Mouse (Mus musculus): ENCODE data around the gene Fgfr2. TPM values are rescaled to one million over a fixed set of nuclear protein-coding genes. Genes with fewer than 3 reads are reported as not detected.

Fgfr2 gene
- total and polyA plus RNA-seq, 2 experiments from 2014 or later: 12.1 to 32.6 TPM

- Histone ChIP-seq H3K27me3 (ENCODE audit: insufficient read depth, low read length) (no peaks in the 10 kb centered on the region), H3K9me3 (ENCODE audit: low read length) (no peaks in the 10 kb centered on the region), H3K4me3 (ENCODE audit: low read depth, low read length) (peak overlapping the region; percentile 62), H3K36me3 (ENCODE audit: insufficient read depth, low read length) (no peaks in the 10 kb centered on the region), H3K4me2 (ENCODE audit: low read depth, low read length, poor library complexity, severe bottlenecking) (peak overlapping the region; percentile 73), H3K4me1 (ENCODE audit: insufficient read depth, low read length) (no peaks in the 10 kb centered on the region), H3K27ac (ENCODE audit: low read depth, low read length) (peak overlapping the region; percentile 75), H3K9ac (replicated peaks; ENCODE audit: low read length, poor library complexity, severe bottlenecking) (peak overlapping the region; percentile 72)
- 4% methylated on average over 9 of the region's 9 CpGs for WGBS
- DNase-seq (ENCODE audit: low spot score) (no peak), ATAC-seq (ENCODE audit: low FRiP score) (peak; percentile 54; the same call in 1 of the 2 replicates)
- no peak for TF ChIP-seq CTCF (IDR thresholded peaks at IDR 0.05)
These were observed 1751.7 kb downstream of the Fgfr2 start for GRCm38 (mm10) chr7:131371470-131371860.

GRCm38 (mm10) chr7:131370648-131371469, 1752.3 kb downstream of the Fgfr2 start, which contains the start of gene Pstk:
TSS of gene Pstk (plus strand) at chr7:131371141.
- H3K9me3 ChIP-seq (ENCODE audit: low read length): no peaks in the 10 kb centered on the region
- peak within 1 kb of the TSS; percentile 72 for H3K9ac ChIP-seq (replicated peaks; ENCODE audit: low read length, poor library complexity, severe bottlenecking)
- H3K4me3 ChIP-seq (ENCODE audit: low read depth, low read length): peak within 1 kb of the TSS; percentile 62
- DNase-seq (ENCODE audit: low spot score): peak; percentile 92
- no peaks in the 10 kb centered on the region for H3K4me1 ChIP-seq (ENCODE audit: insufficient read depth, low read length)
- H3K36me3 ChIP-seq (ENCODE audit: insufficient read depth, low read length): no peaks in the 10 kb centered on the region
- ATAC-seq (ENCODE audit: low FRiP score): peak; percentile 92
- H3K4me2 ChIP-seq (ENCODE audit: low read depth, low read length, poor library complexity, severe bottlenecking): peak within 1 kb of the TSS; percentile 73
- 5% methylated on average over 47 of the region's 47 CpGs for WGBS
- H3K27me3 ChIP-seq (ENCODE audit: insufficient read depth, low read length): no peaks in the 10 kb centered on the region
- peak within 1 kb of the TSS; percentile 75 for H3K27ac ChIP-seq (ENCODE audit: low read depth, low read length)
- TF ChIP-seq CTCF (IDR thresholded peaks at IDR 0.05): peak; percentile 87

DNA sequence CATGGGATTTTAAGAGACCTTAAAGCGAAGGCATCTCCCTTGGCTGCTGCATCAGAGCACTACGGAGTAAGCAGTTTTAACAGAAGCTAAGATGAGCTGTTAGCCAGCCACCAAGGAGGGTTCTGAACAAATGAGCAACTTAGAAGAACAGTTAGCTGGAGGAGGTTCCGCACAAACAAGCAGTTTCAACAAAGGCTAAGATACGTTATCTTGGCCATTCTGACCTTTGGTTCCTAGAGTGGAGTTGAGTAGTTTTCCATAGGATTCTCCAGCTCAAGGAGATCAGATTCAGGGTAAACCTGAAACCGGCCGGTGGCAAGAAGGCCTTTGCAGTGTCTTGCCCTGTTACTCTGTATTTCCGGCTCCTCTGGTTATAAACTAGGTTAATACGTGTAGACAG, 1759.0 kb downstream of the Fgfr2 start:
- no peaks in the 10 kb centered on the region for H3K36me3 ChIP-seq (ENCODE audit: insufficient read depth, low read length)
- no peak for TF ChIP-seq CTCF (IDR thresholded peaks at IDR 0.05)
- H3K9me3 ChIP-seq (ENCODE audit: low read length): no peaks in the 10 kb centered on the region
- no peak overlapping the region for H3K4me2 ChIP-seq (ENCODE audit: low read depth, low read length, poor library complexity, severe bottlenecking)
- ATAC-seq (ENCODE audit: low FRiP score): no peak
- DNase-seq (ENCODE audit: low spot score): no peak
- H3K9ac ChIP-seq (replicated peaks; ENCODE audit: low read length, poor library complexity, severe bottlenecking): no peak overlapping the region
- no peaks in the 10 kb centered on the region for H3K27me3 ChIP-seq (ENCODE audit: insufficient read depth, low read length)
- H3K4me3 ChIP-seq (ENCODE audit: low read depth, low read length): no peak overlapping the region
- H3K4me1 ChIP-seq (ENCODE audit: insufficient read depth, low read length): no peaks in the 10 kb centered on the region
- 95% methylated on average over 8 of the region's 8 CpGs for WGBS
- H3K27ac ChIP-seq (ENCODE audit: low read depth, low read length): no peak overlapping the region

GRCm38 (mm10) chr7:131362615-131363300, 1760.4 kb downstream of the Fgfr2 start, which contains the start of gene 2310057M21Rik:
TSS of gene 2310057M21Rik (minus strand) at chr7:131362759.
- H3K4me2 ChIP-seq (ENCODE audit: low read depth, low read length, poor library complexity, severe bottlenecking): peak within 1 kb of the TSS; percentile 86
- peak; percentile 99 for ATAC-seq (ENCODE audit: low FRiP score)
- DNase-seq (ENCODE audit: low spot score): peak; percentile 99
- H3K27me3 ChIP-seq (ENCODE audit: insufficient read depth, low read length): no peaks in the 10 kb centered on the region
- H3K9me3 ChIP-seq (ENCODE audit: low read length): no peaks in the 10 kb centered on the region
- no peaks in the 10 kb centered on the region for H3K4me1 ChIP-seq (ENCODE audit: insufficient read depth, low read length)
- no peaks in the 10 kb centered on the region for H3K36me3 ChIP-seq (ENCODE audit: insufficient read depth, low read length)
- peak within 1 kb of the TSS; percentile 77 for H3K27ac ChIP-seq (ENCODE audit: low read depth, low read length)
- H3K4me3 ChIP-seq (ENCODE audit: low read depth, low read length): peak within 1 kb of the TSS; percentile 94
- whole genome bisulfite sequencing: under 1% methylated on average over 55 of the region's 55 CpGs
- TF ChIP-seq CTCF (IDR thresholded peaks at IDR 0.05): 0 out of 2 replicates have a peak, but pooled peaks have one; percentile 1
- peak within 1 kb of the TSS; percentile 90 for H3K9ac ChIP-seq (replicated peaks; ENCODE audit: low read length, poor library complexity, severe bottlenecking)

DNA sequence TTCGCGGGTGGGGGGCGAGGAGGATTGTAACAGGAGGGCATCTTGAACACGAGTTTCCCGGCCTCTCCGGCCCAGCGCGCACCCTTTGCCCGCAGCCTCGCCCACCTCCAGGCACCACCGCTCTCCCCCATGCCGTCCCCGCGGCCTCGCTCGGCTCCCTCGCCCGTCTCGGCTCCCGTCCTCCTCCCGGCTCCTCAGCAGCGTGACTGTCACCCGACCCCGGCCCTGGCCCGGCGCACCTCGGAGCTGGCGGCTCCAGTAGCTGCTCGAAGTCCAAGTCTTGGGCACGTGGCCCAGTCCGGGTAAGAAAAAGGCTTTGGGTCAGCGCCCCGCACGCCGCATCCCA, 1760.9 kb downstream of the Fgfr2 start:
- no peaks in the 10 kb centered on the region for H3K4me1 ChIP-seq (ENCODE audit: insufficient read depth, low read length)
- no peak for DNase-seq (ENCODE audit: low spot score)
- H3K4me2 ChIP-seq (ENCODE audit: low read depth, low read length, poor library complexity, severe bottlenecking): peak overlapping the region; percentile 86
- H3K9ac ChIP-seq (replicated peaks; ENCODE audit: low read length, poor library complexity, severe bottlenecking): peak overlapping the region; percentile 90
- peak overlapping the region; percentile 77 for H3K27ac ChIP-seq (ENCODE audit: low read depth, low read length)
- under 1% methylated on average over 35 of the region's 35 CpGs for WGBS
- H3K36me3 ChIP-seq (ENCODE audit: insufficient read depth, low read length): peaks cover 3% of the 10 kb centered on the region; the same call in 1 of the 2 replicates
- TF ChIP-seq CTCF (IDR thresholded peaks at IDR 0.05): no peak
- no peaks in the 10 kb centered on the region for H3K27me3 ChIP-seq (ENCODE audit: insufficient read depth, low read length)
- no peaks in the 10 kb centered on the region for H3K9me3 ChIP-seq (ENCODE audit: low read length)
- H3K4me3 ChIP-seq (ENCODE audit: low read depth, low read length): peak overlapping the region; percentile 94
- peak; percentile 76 for ATAC-seq (ENCODE audit: low FRiP score)

DNA sequence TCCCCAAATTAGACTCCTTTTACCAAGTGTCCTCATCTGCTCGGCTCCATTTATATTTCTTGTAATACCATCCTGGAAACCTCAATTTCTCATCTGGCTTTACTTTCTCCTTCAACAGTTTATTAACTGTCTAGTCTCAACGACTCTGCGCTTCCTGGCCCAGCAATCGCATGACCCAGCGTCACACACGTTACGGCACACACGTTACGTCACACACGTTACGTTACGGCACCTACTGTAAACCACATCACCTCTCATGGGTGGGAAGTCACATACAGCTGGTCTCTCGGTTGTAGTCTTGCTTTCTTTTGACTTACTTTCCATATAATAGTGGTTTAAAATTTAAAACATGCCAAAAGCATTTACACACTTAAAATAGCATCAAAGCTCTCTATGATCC, 1767.0 kb downstream of the Fgfr2 start:
- Histone ChIP-seq H3K36me3 (ENCODE audit: insufficient read depth, low read length) (peaks cover 17% of the 10 kb centered on the region; the same call in 1 of the 2 replicates), H3K9ac (replicated peaks; ENCODE audit: low read length, poor library complexity, severe bottlenecking) (no peak overlapping the region), H3K9me3 (ENCODE audit: low read length) (no peaks in the 10 kb centered on the region), H3K4me2 (ENCODE audit: low read depth, low read length, poor library complexity, severe bottlenecking) (no peak overlapping the region), H3K4me3 (ENCODE audit: low read depth, low read length) (no peak overlapping the region), H3K4me1 (ENCODE audit: insufficient read depth, low read length) (no peaks in the 10 kb centered on the region), H3K27ac (ENCODE audit: low read depth, low read length) (no peak overlapping the region), H3K27me3 (ENCODE audit: insufficient read depth, low read length) (no peaks in the 10 kb centered on the region)
- ATAC-seq (ENCODE audit: low FRiP score) (no peak), DNase-seq (ENCODE audit: low spot score) (no peak)
- no peak for TF ChIP-seq CTCF (IDR thresholded peaks at IDR 0.05)
- 99% methylated on average over 13 of the region's 13 CpGs for WGBS

Measured in midbrain, postnatal 0 days (tissue).